Mouse (Mus musculus): ENCODE data around the gene Ptprr. TPM values are rescaled to one million over a fixed set of nuclear protein-coding genes. Genes with fewer than 3 reads are reported as not detected.

The Ptprr gene
- polyA plus RNA-seq, 1 experiment from 2014 or later = 21.5 TPM

DNA sequence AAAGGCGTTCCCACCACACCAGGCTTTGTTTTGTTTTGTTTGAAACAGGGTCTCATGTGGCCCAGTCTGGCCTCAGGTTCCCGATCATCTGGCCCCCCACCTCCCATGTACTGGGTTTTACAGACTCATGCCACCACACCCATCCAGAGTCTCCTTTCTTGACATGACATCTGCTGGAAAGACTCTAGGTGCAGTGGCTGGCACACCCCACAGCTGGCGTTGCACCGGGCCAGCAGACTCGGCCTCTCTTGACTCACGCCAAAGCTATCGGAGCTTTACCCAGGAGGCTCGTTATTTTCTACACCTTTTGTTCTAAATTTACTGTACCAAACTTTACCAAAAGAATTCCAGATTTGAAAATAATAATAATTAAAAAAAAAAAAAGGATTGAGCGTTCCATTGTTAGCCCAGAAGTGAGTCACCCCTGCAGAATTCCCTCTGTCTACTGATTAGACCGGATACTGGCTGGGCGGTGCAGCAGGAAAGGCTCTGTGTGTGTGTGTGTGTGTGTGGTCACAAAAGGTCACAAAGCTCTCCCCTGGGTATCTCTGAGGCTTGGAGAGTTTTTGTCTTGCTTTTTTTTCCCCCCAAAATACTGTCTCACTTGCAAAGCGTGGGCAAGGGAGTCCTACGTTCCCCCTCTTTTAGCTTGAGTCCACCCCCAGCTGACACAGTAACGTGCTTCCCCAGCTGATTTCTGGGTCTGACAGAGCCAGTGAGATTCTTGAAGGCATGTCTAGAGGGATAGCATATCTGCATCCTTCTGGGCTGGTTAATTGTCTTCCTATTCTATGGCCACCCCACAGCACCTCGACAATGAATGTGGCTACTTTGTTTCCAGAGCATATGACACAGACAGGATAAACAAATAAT is 248.8 kb downstream of the Ptprr start:
- Histone ChIP-seq H3K9ac (no peak overlapping the region), H3K27me3 (ENCODE audit: control insufficient read depth, insufficient read depth, low read length) (no peaks in the 10 kb centered on the region), H3K27ac (no peak overlapping the region), H3K4me2 (replicated peaks) (no peak overlapping the region), H3K36me3 (replicated peaks; ENCODE audit: control insufficient read depth, insufficient read depth) (no peaks in the 10 kb centered on the region), H3K4me3 (replicated peaks; ENCODE audit: low read length) (no peak overlapping the region), H3K4me1 (replicated peaks; ENCODE audit: control insufficient read depth, insufficient read depth, low read length) (no peaks in the 10 kb centered on the region), H3K9me3 (ENCODE audit: control insufficient read depth, low read length) (no peaks in the 10 kb centered on the region)
- no peak for DNase-seq (ENCODE audit: low spot score)
- WGBS = 74% methylated on average over 15 of the region's 15 CpGs
- ATAC-seq (ENCODE audit: low FRiP score) = no peak

DNA sequence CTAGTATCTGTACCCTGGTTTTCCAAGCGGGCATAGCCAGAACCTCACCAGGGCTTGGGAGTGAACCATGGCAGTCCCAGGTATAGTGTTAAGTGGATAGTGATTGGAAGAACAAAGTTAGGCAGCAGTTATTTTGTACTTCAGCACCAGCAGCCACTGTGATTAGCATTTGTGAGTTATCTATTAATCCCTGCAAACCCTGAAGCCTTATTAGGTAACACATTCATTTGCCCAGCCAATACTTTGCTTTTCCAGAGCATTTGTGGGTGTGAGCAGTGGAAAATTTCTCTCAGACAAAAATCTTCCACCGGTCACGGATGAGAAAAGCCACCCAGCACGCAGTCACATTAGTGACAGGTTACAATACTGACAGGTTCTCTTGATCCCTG is 249.4 kb downstream of the Ptprr start:
- Histone ChIP-seq H3K4me3 (replicated peaks; ENCODE audit: low read length) (no peak overlapping the region), H3K27ac (no peak overlapping the region), H3K9ac (no peak overlapping the region), H3K36me3 (replicated peaks; ENCODE audit: control insufficient read depth, insufficient read depth) (no peaks in the 10 kb centered on the region), H3K4me1 (replicated peaks; ENCODE audit: control insufficient read depth, insufficient read depth, low read length) (no peaks in the 10 kb centered on the region), H3K9me3 (ENCODE audit: control insufficient read depth, low read length) (no peaks in the 10 kb centered on the region), H3K4me2 (replicated peaks) (no peak overlapping the region), H3K27me3 (ENCODE audit: control insufficient read depth, insufficient read depth, low read length) (no peaks in the 10 kb centered on the region)
- WGBS = 71% methylated on average over 4 of the region's 4 CpGs
- ATAC-seq (ENCODE audit: low FRiP score) (no peak), DNase-seq (ENCODE audit: low spot score) (no peak)

DNA sequence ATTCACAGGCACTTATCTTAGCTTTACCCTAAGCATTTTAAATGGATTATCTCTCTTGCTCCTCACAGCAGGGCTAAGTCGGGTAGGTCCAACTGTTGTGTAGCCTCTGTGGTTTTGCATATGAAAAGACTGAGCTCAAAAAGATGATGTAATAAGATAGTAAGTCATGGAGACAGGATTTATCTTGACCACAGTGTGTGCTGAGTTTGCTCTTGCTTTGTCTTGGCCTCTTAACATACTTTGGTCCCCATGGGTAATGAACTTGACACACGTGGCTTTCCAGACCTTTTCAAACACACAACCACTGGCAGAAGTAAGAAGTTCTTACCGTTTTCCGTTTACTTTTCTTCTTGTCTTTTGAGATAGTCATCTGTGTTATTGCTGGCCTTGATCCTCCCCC is 250.3 kb downstream of the Ptprr start:
- Histone ChIP-seq H3K4me3 (replicated peaks; ENCODE audit: low read length) (no peak overlapping the region), H3K36me3 (replicated peaks; ENCODE audit: control insufficient read depth, insufficient read depth) (no peaks in the 10 kb centered on the region), H3K9me3 (ENCODE audit: control insufficient read depth, low read length) (no peaks in the 10 kb centered on the region), H3K27me3 (ENCODE audit: control insufficient read depth, insufficient read depth, low read length) (no peaks in the 10 kb centered on the region), H3K4me2 (replicated peaks) (no peak overlapping the region), H3K9ac (no peak overlapping the region), H3K4me1 (replicated peaks; ENCODE audit: control insufficient read depth, insufficient read depth, low read length) (no peaks in the 10 kb centered on the region), H3K27ac (no peak overlapping the region)
- DNase-seq (ENCODE audit: low spot score) (no peak), ATAC-seq (ENCODE audit: low FRiP score) (no peak)
- 61% methylated on average over 4 of the region's 4 CpGs for WGBS

DNA sequence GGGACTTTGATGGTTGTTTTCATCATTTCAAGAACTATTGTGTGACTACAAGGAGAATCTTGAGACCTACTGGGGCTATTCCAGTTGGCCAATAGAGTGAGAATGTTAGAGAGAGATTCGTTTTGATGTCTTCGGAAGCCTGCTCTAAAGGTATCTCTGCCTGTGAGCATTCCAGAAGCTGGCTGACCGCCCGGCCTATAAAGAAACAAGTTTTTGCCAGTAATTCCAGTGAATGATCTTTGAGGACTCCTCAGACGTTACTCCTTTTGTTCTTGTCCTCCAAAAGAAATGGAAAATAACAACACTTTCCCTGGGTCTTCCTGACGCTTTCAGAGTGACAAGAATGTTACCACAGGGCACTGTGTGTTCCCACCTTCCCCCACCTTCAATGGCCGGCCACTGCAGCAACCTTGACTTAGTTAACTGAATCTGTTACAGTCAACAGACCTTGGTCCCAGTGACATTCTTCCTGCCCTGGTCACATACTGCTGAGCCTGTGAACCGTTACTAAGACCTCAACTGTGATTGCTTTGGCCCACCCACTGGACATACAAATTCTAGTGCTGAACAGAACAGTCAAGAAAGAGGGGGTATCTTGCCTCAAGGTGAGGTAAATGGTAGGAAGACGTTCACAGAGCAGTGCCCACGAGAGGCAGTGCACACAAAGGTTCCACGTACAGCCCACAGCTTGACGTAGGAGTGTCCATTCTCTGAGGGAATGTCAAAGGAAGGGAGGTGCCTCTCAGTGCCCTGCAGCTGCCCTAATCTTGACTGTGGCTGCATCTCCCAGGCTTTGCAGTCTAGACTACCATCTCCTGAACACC is 252.8 kb downstream of the Ptprr start:
- Histone ChIP-seq H3K4me2 (replicated peaks) (no peak overlapping the region), H3K27me3 (ENCODE audit: control insufficient read depth, insufficient read depth, low read length) (no peaks in the 10 kb centered on the region), H3K27ac (peak overlapping the region; percentile 51; the same call in 1 of the 2 replicates), H3K4me1 (replicated peaks; ENCODE audit: control insufficient read depth, insufficient read depth, low read length) (no peaks in the 10 kb centered on the region), H3K9ac (no peak overlapping the region), H3K9me3 (ENCODE audit: control insufficient read depth, low read length) (no peaks in the 10 kb centered on the region), H3K36me3 (replicated peaks; ENCODE audit: control insufficient read depth, insufficient read depth) (no peaks in the 10 kb centered on the region), H3K4me3 (replicated peaks; ENCODE audit: low read length) (no peak overlapping the region)
- no peak for ATAC-seq (ENCODE audit: low FRiP score)
- 80% methylated on average over 12 of the region's 12 CpGs for WGBS
- no peak for DNase-seq (ENCODE audit: low spot score)

DNA sequence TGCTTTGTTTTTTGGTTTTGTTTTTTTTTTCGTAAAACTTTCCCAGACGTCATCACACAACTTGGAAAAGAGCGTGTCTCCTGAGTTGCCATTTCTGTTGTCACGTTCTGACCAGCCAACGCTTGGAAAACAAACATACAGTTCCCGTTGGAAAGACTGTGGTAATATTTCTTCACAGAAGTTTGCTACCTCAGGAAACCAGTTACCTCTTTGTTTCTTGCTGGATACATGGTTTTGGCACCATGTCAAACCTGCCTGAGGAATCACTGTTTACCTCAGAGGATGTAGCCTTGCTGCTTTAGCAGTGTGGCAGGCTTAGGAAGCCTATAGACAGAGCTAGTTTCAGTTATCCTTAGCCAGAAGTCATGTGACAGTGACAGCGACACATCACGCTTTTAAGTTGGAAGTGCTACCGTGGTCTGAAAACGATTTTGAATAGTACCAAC is 253.5 kb downstream of the Ptprr start:
- Histone ChIP-seq H3K36me3 (replicated peaks; ENCODE audit: control insufficient read depth, insufficient read depth) (no peaks in the 10 kb centered on the region), H3K4me1 (replicated peaks; ENCODE audit: control insufficient read depth, insufficient read depth, low read length) (no peaks in the 10 kb centered on the region), H3K4me2 (replicated peaks) (no peak overlapping the region), H3K4me3 (replicated peaks; ENCODE audit: low read length) (no peak overlapping the region), H3K27me3 (ENCODE audit: control insufficient read depth, insufficient read depth, low read length) (no peaks in the 10 kb centered on the region), H3K9me3 (ENCODE audit: control insufficient read depth, low read length) (no peaks in the 10 kb centered on the region), H3K27ac (peak overlapping the region; percentile 51; the same call in 1 of the 2 replicates), H3K9ac (no peak overlapping the region)
- WGBS = 94% methylated on average over 10 of the region's 10 CpGs
- no peak for ATAC-seq (ENCODE audit: low FRiP score)
- DNase-seq (ENCODE audit: low spot score) = no peak

DNA sequence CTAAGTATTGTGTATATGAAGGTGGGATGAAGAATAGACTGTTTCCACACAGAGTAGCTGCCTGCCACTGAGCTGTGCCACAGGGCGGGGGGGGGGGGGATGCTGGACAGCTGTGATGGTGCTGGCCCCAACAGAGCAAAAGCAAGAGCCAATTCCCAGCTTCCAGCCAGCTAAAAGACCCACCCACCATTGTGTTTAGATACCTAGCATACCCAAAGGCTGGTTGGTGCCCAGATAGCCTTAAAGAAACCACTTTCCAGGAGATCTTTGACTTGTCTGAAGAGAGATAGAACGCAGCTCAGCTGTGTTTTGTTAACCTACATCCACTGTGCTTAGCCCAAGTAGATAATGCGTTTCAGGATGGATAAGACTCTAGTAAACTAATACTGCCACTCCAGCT is 254.1 kb downstream of the Ptprr start:
- Histone ChIP-seq H3K9me3 (ENCODE audit: control insufficient read depth, low read length) (no peaks in the 10 kb centered on the region), H3K36me3 (replicated peaks; ENCODE audit: control insufficient read depth, insufficient read depth) (no peaks in the 10 kb centered on the region), H3K4me1 (replicated peaks; ENCODE audit: control insufficient read depth, insufficient read depth, low read length) (no peaks in the 10 kb centered on the region), H3K4me3 (replicated peaks; ENCODE audit: low read length) (no peak overlapping the region), H3K27me3 (ENCODE audit: control insufficient read depth, insufficient read depth, low read length) (no peaks in the 10 kb centered on the region), H3K4me2 (replicated peaks) (no peak overlapping the region), H3K27ac (no peak overlapping the region), H3K9ac (no peak overlapping the region)
- ATAC-seq (ENCODE audit: low FRiP score) (no peak), DNase-seq (ENCODE audit: low spot score) (no peak)
- WGBS = 84% methylated on average over 3 of the region's 3 CpGs

DNA sequence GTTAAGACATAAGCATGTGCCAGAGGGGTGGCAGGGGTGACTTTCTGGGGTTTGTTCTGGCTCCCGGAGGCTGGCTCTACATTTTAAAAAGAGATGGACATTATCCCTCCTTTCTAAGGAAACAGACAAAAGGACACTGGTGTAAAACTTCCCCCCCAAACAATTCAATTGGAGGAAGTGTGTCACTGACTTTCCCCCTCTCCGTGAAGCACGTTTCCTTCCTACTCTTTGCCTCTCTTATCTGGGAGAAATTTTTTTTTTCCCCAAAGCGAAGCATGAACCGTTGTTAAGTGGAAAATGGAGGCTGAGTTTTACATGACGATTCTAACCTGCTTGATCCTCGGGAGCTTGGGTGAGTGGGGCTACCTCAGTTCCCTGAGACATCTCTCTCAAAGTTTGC is 257.3 kb downstream of the Ptprr start, which contains the start of gene Ptprb:
Ptprb (plus strand) TSS at position 244 of the 400 bp plus-strand sequence.
- 0 out of 2 replicates have a peak within 1 kb of the TSS, but pooled peaks have one; percentile 32 for H3K27ac ChIP-seq
- ATAC-seq (ENCODE audit: low FRiP score) = no peak
- 71% methylated on average over 7 of the region's 7 CpGs for WGBS

DNA sequence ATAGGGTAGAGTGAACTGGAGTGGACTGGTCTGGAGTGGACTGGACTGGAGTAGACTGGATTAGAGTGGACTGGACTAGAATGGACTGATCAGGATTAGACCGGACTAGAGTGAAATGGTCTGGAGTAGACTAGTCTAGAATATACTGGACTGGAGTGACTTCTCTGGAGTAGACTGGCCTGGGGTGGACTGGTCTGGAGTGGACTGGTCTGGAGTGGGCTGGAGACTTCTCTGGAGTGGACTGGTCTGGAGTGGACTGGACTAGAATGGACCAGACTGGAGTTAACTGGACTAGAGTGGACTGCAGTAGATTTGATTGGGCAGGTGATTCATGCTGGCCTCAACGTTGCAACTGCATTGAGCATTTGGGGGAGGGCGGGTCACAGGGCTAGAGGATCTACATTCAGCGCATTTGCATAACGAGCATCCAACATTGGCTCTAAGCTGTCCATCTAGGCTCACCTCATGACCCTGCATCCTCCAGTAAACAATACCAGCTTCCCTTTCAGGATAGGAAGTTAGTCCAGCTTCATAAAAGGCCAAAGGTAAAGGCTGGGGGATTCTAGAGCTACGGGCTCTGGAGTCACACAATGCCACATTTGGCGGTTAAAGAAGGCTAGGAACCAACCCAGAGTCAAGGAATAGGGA is 268.8 kb downstream of the Ptprr start:
- H3K9me3 ChIP-seq (ENCODE audit: control insufficient read depth, low read length) = no peaks in the 10 kb centered on the region
- H3K4me3 ChIP-seq (replicated peaks; ENCODE audit: low read length) = no peak overlapping the region
- H3K9ac ChIP-seq = no peak overlapping the region
- no peak overlapping the region for H3K27ac ChIP-seq
- H3K27me3 ChIP-seq (ENCODE audit: control insufficient read depth, insufficient read depth, low read length) = no peaks in the 10 kb centered on the region
- no peaks in the 10 kb centered on the region for H3K4me1 ChIP-seq (replicated peaks; ENCODE audit: control insufficient read depth, insufficient read depth, low read length)
- H3K4me2 ChIP-seq (replicated peaks) = no peak overlapping the region
- H3K36me3 ChIP-seq (replicated peaks; ENCODE audit: control insufficient read depth, insufficient read depth) = no peaks in the 10 kb centered on the region
- DNase-seq (ENCODE audit: low spot score) (no peak), ATAC-seq (ENCODE audit: low FRiP score) (no peak)
- 90% methylated on average over 7 of the region's 7 CpGs for WGBS

More for the DNA sequence above, 257.3 kb downstream of the Ptprr start, which contains the start of gene Ptprb:
- Histone ChIP-seq H3K4me3 (replicated peaks; ENCODE audit: low read length) (no peak within 1 kb of the TSS; the same call in 1 of the 2 replicates), H3K9ac (no peak within 1 kb of the TSS), H3K4me1 (replicated peaks; ENCODE audit: control insufficient read depth, insufficient read depth, low read length) (no peaks in the 10 kb centered on the region), H3K36me3 (replicated peaks; ENCODE audit: control insufficient read depth, insufficient read depth) (no peaks in the 10 kb centered on the region), H3K4me2 (replicated peaks) (no peak within 1 kb of the TSS), H3K9me3 (ENCODE audit: control insufficient read depth, low read length) (no peaks in the 10 kb centered on the region), H3K27me3 (ENCODE audit: control insufficient read depth, insufficient read depth, low read length) (no peaks in the 10 kb centered on the region)
- no peak for DNase-seq (ENCODE audit: low spot score)

DNA sequence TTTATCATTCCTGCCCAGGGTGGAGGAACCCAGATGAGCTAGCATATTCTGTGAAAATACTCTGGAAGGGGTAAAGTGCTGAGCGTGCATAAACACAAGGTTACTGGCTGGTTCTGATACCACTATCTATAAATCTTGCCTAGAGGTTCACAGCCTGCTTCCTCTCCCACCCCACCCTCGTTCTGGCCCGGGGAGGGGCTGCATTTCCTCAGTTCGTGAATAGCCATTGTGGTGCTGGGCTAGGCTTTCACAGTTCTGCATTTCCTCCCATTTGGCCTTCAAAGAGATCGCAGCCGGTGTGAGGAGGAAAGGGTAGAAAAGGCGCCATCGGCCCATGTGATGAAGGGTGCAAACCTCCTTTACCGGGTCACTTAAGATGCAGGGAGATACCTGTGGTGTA is 270.1 kb downstream of the Ptprr start:
- no peak for DNase-seq (ENCODE audit: low spot score)
- Histone ChIP-seq H3K4me2 (replicated peaks) (no peak overlapping the region), H3K4me1 (replicated peaks; ENCODE audit: control insufficient read depth, insufficient read depth, low read length) (no peaks in the 10 kb centered on the region), H3K27ac (no peak overlapping the region), H3K4me3 (replicated peaks; ENCODE audit: low read length) (no peak overlapping the region), H3K27me3 (ENCODE audit: control insufficient read depth, insufficient read depth, low read length) (no peaks in the 10 kb centered on the region), H3K9me3 (ENCODE audit: control insufficient read depth, low read length) (no peaks in the 10 kb centered on the region), H3K36me3 (replicated peaks; ENCODE audit: control insufficient read depth, insufficient read depth) (no peaks in the 10 kb centered on the region), H3K9ac (no peak overlapping the region)
- 80% methylated on average over 9 of the region's 9 CpGs for WGBS
- no peak for ATAC-seq (ENCODE audit: low FRiP score)

Data from hindbrain, embryonic 14.5 days (tissue).